Mouse (Mus musculus) heart, embryonic 16.5 days (tissue): ENCODE measurements around the gene Kcnk16. TPM values are rescaled to one million over a fixed set of nuclear protein-coding genes. Genes with fewer than 3 reads are reported as not detected.
"Not testable (repeated sequence)": the region's sequence is repeated elsewhere in the genome, so short reads cannot be mapped to it uniquely, and the experiment has no call there.

Experiments used
- ATAC-seq: fragments of 200-750 bp; cut with Nextera tagmentation; replicated peaks from 2 replicates; pipeline ENCODE4 v1.8.0; 2017; ENCODE audit warnings: moderate number of reproducible peaks; ENCODE audit not compliant: insufficient read depth, low FRiP score; ENCODE audit errors: extremely low read depth
- H3K27ac ChIP-seq: fragments of 300-500 bp; sonication (generic); 2 replicates; pipeline ENCODE4 v1.5.1; 2014; ENCODE audit warnings: mild to moderate bottlenecking, low read length, control low read depth, moderate library complexity
- H3K27me3 ChIP-seq: fragments of 300-500 bp; sonication (generic); 2 replicates; pipeline ENCODE4 v1.6.1; 2014; ENCODE audit warnings: low read length, mixed read lengths; ENCODE audit not compliant: control insufficient read depth, insufficient read depth
- H3K36me3 ChIP-seq: fragments of 300-500 bp; sonication (generic); 2 replicates; pipeline ENCODE4 v1.6.1; 2014; ENCODE audit not compliant: control insufficient read depth, insufficient read depth
- H3K4me1 ChIP-seq: fragments of 300-500 bp; sonication (generic); 2 replicates; pipeline ENCODE4 v1.6.1; 2014; ENCODE audit warnings: low read length, mixed read lengths; ENCODE audit not compliant: control insufficient read depth, insufficient read depth
- H3K4me2 ChIP-seq: fragments of 300-500 bp; sonication (generic); 2 replicates; pipeline ENCODE4 v1.6.1; 2014; ENCODE audit warnings: low read depth, mild to moderate bottlenecking, control low read depth, low read length
- H3K4me3 ChIP-seq: fragments of 300-500 bp; sonication (generic); 2 replicates; pipeline ENCODE4 v1.5.1; 2014; ENCODE audit warnings: mild to moderate bottlenecking, control low read depth, low read length
- H3K9ac ChIP-seq: fragments of 300-500 bp; sonication (generic); 2 replicates; pipeline ENCODE4 v1.6.1; 2014; ENCODE audit warnings: low read length, control low read depth
- H3K9me3 ChIP-seq: fragments of 300-500 bp; sonication (generic); replicated peaks from 2 replicates; pipeline ENCODE4 v1.6.1; 2016; ENCODE audit warnings: low read length; ENCODE audit not compliant: control insufficient read depth
- WGBS: fragments of 180-500 bp; shearing (Covaris S2); extraction: QIAGEN DNeasy Blood & Tissue Kit; methylation state at CpG from one replicate; pipeline ENCODE4 v1.1.7; 2014; 5-methylcytosine and 5-hydroxymethylcytosine counted together
- polyA plus RNA-seq: library from polyadenylated mRNA; unstranded; fragments of >200 nt; fragmentation: Nextera tagmentation; extraction: Ambion mirVana; gene quantifications from 2 replicates; pipeline ENCODE4 v1.2.1, GENCODE M21; 2015

Gene Kcnk16
- polyA plus RNA-seq, result not detected in 2 replicates

DNA sequence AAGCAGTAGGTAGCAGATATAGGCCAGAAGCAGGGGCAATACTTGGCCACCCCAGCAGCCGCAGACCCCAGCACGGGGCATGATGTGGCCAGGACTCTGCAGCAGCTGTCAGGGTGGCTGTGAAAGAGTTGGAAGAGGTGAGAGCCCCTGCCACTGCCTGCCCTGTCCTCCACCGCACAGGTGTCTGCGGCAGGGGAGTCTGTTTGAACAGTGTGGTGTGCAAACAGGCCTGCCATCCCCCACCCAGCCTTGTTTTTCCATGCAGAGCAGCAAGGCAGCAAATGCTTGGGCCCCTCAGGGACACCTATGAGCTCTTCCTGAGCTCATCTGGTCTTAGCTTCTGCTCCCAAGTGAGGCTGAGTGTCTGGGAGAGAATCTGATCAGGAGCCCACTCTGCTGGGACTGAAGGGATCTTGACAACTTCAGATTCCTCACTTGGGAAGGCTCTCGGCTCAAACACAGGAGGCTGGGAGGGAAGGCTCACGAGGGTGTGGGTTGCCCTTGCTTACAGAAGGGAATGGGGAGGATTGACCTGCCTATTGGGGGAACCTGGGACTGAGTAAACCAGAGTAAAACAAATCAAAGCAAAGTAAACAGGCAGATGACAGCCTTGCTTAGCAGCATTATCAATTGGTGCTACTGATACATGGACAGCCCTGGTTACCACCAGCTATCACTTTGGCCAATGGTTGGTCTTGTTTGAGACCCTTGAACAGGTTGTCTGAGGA is at the start of gene Kcnk16:
Gene Kcnk16, minus strand, starts transcription at position 118 of the 728 bp plus-strand sequence.
- H3K4me3 ChIP-seq, result no peak within 1 kb of the TSS
- no peak within 1 kb of the TSS for H3K27ac ChIP-seq
- no peak within 1 kb of the TSS for H3K4me2 ChIP-seq
- H3K4me1 ChIP-seq, result no peaks in the 10 kb centered on the region
- no peak within 1 kb of the TSS for H3K9ac ChIP-seq
- no peaks in the 10 kb centered on the region for H3K27me3 ChIP-seq
- WGBS, result 51% methylated on average over 6 of the region's 6 CpGs
- ATAC-seq, result no peak
- H3K36me3 ChIP-seq, result no peaks in the 10 kb centered on the region
- H3K9me3 ChIP-seq, result peaks cover 7% of the 10 kb centered on the region; the same call in 1 of the 2 replicates

DNA sequence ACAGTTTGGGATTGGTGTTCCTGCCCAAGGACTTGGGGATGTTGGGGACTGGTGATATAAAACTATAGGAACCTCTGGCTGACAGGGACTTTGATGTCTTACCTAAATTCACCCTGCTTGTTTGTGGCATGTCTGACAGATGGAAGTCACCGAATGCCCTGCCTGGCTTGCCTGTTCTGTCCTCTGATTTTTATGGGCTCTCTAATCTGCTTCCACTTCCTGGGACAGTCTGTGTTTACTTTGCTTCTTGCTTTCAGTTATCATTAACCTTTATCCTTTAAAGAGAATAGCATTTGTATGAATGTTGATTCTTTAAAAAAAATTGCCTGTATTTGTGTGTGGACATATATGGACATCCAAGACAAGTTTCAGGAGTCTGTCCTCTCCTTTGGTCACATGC is 46.1 kb upstream of the Kcnk16 start:
- Histone ChIP-seq H3K4me3 (no peak overlapping the region), H3K4me2 (no peak overlapping the region), H3K27me3 (no peaks in the 10 kb centered on the region), H3K36me3 (peaks cover 21% of the 10 kb centered on the region), H3K9ac (no peak overlapping the region), H3K27ac (no peak overlapping the region), H3K4me1 (no peaks in the 10 kb centered on the region), H3K9me3 (no peaks in the 10 kb centered on the region)
- WGBS, result 69% methylated on average over 1 of the region's 1 CpGs
- no peak for ATAC-seq

GRCm38 (mm10) chr14:20305085-20305484 is 36.1 kb upstream of the Kcnk16 start:
- peaks cover 15% of the 10 kb centered on the region for H3K36me3 ChIP-seq
- H3K9me3 ChIP-seq, H3K4me3 ChIP-seq, H3K4me1 ChIP-seq, H3K27me3 ChIP-seq, H3K9ac ChIP-seq, H3K27ac ChIP-seq, ATAC-seq, H3K4me2 ChIP-seq: not testable (repeated sequence)
- 79% methylated on average over 2 of the region's 2 CpGs for WGBS

DNA sequence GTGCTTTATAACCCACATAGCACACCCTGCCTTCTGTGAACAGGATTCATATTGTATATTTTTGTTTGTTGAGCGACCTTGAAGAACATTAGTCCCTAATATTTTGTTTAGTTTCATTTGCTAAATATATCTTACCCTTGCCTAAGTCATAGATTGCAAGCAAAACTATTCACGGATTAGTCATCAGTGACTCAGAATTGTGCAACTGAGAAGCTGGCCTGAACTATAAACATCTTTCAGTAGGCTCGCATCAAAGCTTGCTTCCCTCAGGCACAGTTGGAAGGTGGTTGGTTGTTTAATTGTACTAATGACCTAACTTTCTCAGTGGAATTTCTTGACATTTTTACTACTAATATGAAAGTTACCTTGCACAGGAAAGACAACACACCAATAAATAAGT is 29.1 kb upstream of the Kcnk16 start:
- Histone ChIP-seq H3K4me2 (no peak overlapping the region), H3K27ac (no peak overlapping the region), H3K4me1 (peaks cover 6% of the 10 kb centered on the region; the same call in 1 of the 2 replicates), H3K36me3 (no peaks in the 10 kb centered on the region), H3K9ac (no peak overlapping the region), H3K27me3 (no peaks in the 10 kb centered on the region), H3K9me3 (no peaks in the 10 kb centered on the region), H3K4me3 (no peak overlapping the region)
- ATAC-seq, result no peak
- WGBS, result 70% methylated on average over 3 of the region's 3 CpGs

DNA sequence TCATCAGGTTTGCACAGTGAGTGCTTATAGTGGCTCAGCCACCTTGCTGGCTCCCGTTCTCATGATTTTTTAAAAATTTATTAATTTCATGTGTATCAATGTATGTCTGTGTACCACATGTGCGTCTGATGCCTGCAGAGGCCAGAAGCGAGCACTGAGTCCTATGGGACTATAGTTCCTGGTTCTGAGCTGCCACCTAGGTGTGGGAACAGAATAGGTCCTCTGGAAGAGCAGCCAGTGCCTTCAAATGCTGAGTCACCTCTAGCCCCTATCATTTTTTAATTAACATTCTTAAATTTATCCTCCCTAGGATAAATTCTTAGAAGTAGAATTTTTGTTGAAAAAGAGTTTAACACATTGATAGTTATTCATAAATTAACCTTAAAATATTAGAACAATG is 28.6 kb upstream of the Kcnk16 start:
- no peak overlapping the region for H3K27ac ChIP-seq
- H3K9ac ChIP-seq, result no peak overlapping the region
- H3K4me2 ChIP-seq, result no peak overlapping the region
- no peak overlapping the region for H3K4me3 ChIP-seq
- 85% methylated on average over 3 of the region's 3 CpGs for whole genome bisulfite sequencing
- H3K9me3 ChIP-seq, result no peaks in the 10 kb centered on the region
- no peak for ATAC-seq
- no peaks in the 10 kb centered on the region for H3K36me3 ChIP-seq
- peaks cover 6% of the 10 kb centered on the region; the same call in 1 of the 2 replicates for H3K4me1 ChIP-seq
- H3K27me3 ChIP-seq, result no peaks in the 10 kb centered on the region

DNA sequence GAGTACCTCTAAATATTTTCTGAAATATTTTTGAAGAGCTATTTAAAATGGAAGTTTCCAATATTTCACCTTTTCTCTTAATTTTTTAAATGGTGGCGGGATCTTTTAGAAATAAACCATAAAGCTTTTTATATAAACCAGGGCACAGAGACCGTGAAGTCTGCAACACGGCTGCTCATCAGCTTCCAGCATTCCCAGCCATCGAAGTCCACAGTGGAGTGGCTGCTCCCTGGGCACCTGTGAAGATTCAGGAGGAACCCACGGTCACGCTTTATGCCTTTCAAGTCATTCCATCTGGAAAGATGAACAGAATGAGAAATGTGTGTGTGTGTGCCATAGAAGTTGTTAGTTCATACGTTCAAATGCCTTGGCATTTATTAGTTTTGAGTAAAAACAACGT is 25.9 kb upstream of the Kcnk16 start:
- WGBS, result 36% methylated on average over 8 of the region's 8 CpGs
- Histone ChIP-seq H3K4me1 (peaks cover 6% of the 10 kb centered on the region; the same call in 1 of the 2 replicates), H3K36me3 (no peaks in the 10 kb centered on the region), H3K4me2 (peak overlapping the region; percentile 70), H3K9ac (peak overlapping the region; percentile 76), H3K9me3 (no peaks in the 10 kb centered on the region), H3K4me3 (peak overlapping the region; percentile 76), H3K27ac (no peak overlapping the region), H3K27me3 (no peaks in the 10 kb centered on the region)
- ATAC-seq, result no peak

DNA sequence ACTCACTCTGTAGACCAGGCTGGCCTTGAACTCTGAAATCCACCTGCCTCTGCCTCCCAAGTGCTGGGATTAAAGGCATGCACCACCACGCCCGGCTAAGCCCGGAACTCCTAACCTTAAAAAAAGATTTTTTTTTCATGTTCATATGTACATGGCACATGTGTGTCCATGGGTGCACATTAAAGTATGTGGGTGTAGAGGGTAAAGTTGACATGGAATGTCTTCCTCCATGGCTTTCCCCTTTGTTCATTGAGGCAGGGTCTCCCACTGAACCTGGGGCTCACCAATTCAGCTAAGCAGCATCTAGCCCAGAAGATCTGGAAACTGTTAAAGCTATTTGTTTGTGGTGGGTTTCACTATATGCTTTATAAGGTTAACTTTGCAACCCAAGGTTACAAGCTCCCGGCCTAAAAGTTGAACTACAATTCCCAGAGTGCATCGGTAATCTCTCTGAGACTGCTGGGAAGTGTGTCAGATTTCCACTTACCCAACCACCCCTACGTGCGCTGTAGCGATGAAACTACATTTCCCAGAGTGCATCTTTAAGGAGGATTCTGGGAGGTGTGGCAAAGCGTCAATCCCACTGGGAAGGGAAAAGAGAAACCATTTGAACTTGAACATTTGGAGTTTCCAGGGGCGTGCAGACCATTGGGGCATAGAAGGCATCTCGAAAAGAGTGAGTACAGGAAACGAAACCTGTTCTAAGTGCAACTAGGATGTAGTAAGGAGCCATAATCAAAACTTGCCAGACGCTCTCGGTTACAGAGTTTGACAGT is 25.3 kb upstream of the Kcnk16 start, which contains the start of gene Nudt13:
Gene Nudt13, plus strand, starts transcription at position 581 of the 776 bp plus-strand sequence.
- H3K9ac ChIP-seq, result peak within 1 kb of the TSS; percentile 76
- peak within 1 kb of the TSS; percentile 70 for H3K4me2 ChIP-seq
- H3K36me3 ChIP-seq, result no peaks in the 10 kb centered on the region
- H3K27ac ChIP-seq, result peak within 1 kb of the TSS; percentile 43; the same call in 1 of the 2 replicates
- no peaks in the 10 kb centered on the region for H3K27me3 ChIP-seq
- H3K9me3 ChIP-seq, result no peaks in the 10 kb centered on the region
- ATAC-seq, result peak; percentile 97
- 23% methylated on average over 14 of the region's 14 CpGs for whole genome bisulfite sequencing
- H3K4me1 ChIP-seq, result peaks cover 6% of the 10 kb centered on the region; the same call in 1 of the 2 replicates
- H3K4me3 ChIP-seq, result peak within 1 kb of the TSS; percentile 76

- H3K4me1 ChIP-seq, result peaks cover 6% of the 10 kb centered on the region; the same call in 1 of the 2 replicates
- no peaks in the 10 kb centered on the region for H3K27me3 ChIP-seq
- H3K27ac ChIP-seq, result no peak overlapping the region
- H3K4me2 ChIP-seq, result no peak overlapping the region
- H3K9ac ChIP-seq, result no peak overlapping the region
- ATAC-seq, result no peak
- H3K9me3 ChIP-seq, result no peaks in the 10 kb centered on the region
- 61% methylated on average over 4 of the region's 4 CpGs for WGBS
- no peak overlapping the region for H3K4me3 ChIP-seq
- no peaks in the 10 kb centered on the region for H3K36me3 ChIP-seq
Measured at GRCm38 (mm10) chr14:20291391-20291790, 22.4 kb upstream of the Kcnk16 start.

DNA sequence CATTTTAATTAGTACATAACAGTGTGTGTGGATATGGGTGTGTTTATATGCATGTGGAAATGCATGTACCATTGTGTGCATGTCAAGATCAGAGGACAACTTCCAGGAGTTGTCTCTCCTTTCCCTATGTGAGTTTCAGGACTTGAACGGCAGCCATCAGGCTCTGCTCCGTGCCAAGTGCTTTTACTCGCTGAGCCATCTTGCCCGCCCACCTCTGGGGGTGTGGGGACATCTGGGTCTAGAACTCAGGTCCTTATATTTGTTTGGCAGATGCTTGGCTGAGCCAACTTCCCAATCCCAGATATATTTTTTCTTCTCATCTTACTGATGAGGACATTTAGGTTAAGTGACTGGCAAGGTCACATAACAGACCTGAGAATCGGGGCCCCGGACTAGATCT is 578 bp downstream of the Kcnk16 start:
- no peak for ATAC-seq
- Histone ChIP-seq H3K27ac (no peak overlapping the region), H3K27me3 (no peaks in the 10 kb centered on the region), H3K36me3 (no peaks in the 10 kb centered on the region), H3K4me2 (no peak overlapping the region), H3K4me1 (no peaks in the 10 kb centered on the region), H3K9me3 (0 out of 2 replicates have a peak, but pooled peaks cover under 1% of the 10 kb centered on the region), H3K4me3 (no peak overlapping the region), H3K9ac (no peak overlapping the region)
- 65% methylated on average over 6 of the region's 6 CpGs for WGBS
